In genomic region chr8:90854671-90855161, GRCm38 (mm10) we compare ENCODE assay signal across 8 mouse cellular contexts. TPM values are rescaled to one million over a fixed set of nuclear protein-coding genes. Genes with fewer than 3 reads are reported as not detected.
A peak's percentile ranks its signal among the peaks of the same experiment; 100 is the strongest.
DNase-seq lines count a peak whose midpoint lies in the region; ATAC-seq and TF ChIP-seq lines count a peak whose summit lies in the region.

No protein-coding gene starts in this region.

- peak overlapping the region; percentile 80 for H3K27ac ChIP-seq in heart, embryonic 10.5 days
- peak overlapping the region; percentile 79 for H3K27ac ChIP-seq in limb, embryonic 13.5 days
- peak overlapping the region; percentile 9; the same call in 1 of the 2 replicates for H3K27ac ChIP-seq in midbrain, embryonic 11.5 days (ENCODE audit: low read depth, low read length)

- peak; percentile 81 for ATAC-seq in limb, embryonic 13.5 days (ENCODE audit: low FRiP score, low read depth)
- peak; percentile 77 for ATAC-seq in midbrain, embryonic 11.5 days (ENCODE audit: low FRiP score)

- H3K4me2 ChIP-seq in limb, embryonic 13.5 days (replicated peaks) = peak overlapping the region; percentile 44
- H3K4me2 ChIP-seq in midbrain, embryonic 11.5 days = peak overlapping the region; percentile 12

- peak overlapping the region; percentile 65 for H3K4me3 ChIP-seq in E14TG2a.4 (replicated peaks; ENCODE audit: low read length)
- H3K4me3 ChIP-seq in heart, embryonic 10.5 days = peak overlapping the region; percentile 41
- H3K4me3 ChIP-seq in limb, embryonic 13.5 days = no peak overlapping the region
- H3K4me3 ChIP-seq in midbrain, embryonic 11.5 days (ENCODE audit: low read depth, low read length) = no peak overlapping the region

- TF ChIP-seq CTCF in E14TG2a.4 (conservative IDR thresholded peaks at IDR 0.05; ENCODE audit: low read length) = no peak

- H3K9me3 ChIP-seq in E14TG2a.4 (ENCODE audit: low read length) = no peaks in the 10 kb centered on the region
- H3K9me3 ChIP-seq in heart, embryonic 10.5 days = no peaks in the 10 kb centered on the region
- H3K9me3 ChIP-seq in limb, embryonic 13.5 days = no peaks in the 10 kb centered on the region
- H3K9me3 ChIP-seq in midbrain, embryonic 11.5 days (ENCODE audit: control insufficient read depth, low read length) = no peaks in the 10 kb centered on the region

- no peaks in the 10 kb centered on the region for H3K36me3 ChIP-seq in E14TG2a.4 (ENCODE audit: insufficient read depth, low read length)
- H3K36me3 ChIP-seq in heart, embryonic 10.5 days = no peaks in the 10 kb centered on the region
- H3K36me3 ChIP-seq in limb, embryonic 13.5 days = peaks cover 7% of the 10 kb centered on the region
- no peaks in the 10 kb centered on the region for H3K36me3 ChIP-seq in midbrain, embryonic 11.5 days (ENCODE audit: control insufficient read depth, insufficient read depth, low read length)

- DNase-seq in R1 (ENCODE audit: low read depth, low spot score) = peak; percentile 96
- DNase-seq in heart, embryonic 10.5 days (ENCODE audit: low spot score) = peak; percentile 84
- DNase-seq in midbrain, embryonic 11.5 days (ENCODE audit: low spot score, missing footprints) = no peak
- no peak for DNase-seq in spleen, adult 18-20 months
- DNase-seq in thymus, postnatal 0 days (ENCODE audit: low spot score) = no peak
- no peak for DNase-seq in urinary bladder, postnatal 10 days (ENCODE audit: low spot score)

- H3K27me3 ChIP-seq in E14TG2a.4 (ENCODE audit: insufficient read depth, low read length) = peaks cover 16% of the 10 kb centered on the region
- no peaks in the 10 kb centered on the region for H3K27me3 ChIP-seq in heart, embryonic 10.5 days (ENCODE audit: insufficient read depth, poor library complexity, severe bottlenecking)
- H3K27me3 ChIP-seq in limb, embryonic 13.5 days = no peaks in the 10 kb centered on the region
- no peaks in the 10 kb centered on the region for H3K27me3 ChIP-seq in midbrain, embryonic 11.5 days (ENCODE audit: control insufficient read depth, insufficient read depth, low read length)

- 12% methylated on average over 10 of the region's 10 CpGs for WGBS in heart, embryonic 10.5 days
- 15% methylated on average over 10 of the region's 10 CpGs for WGBS in limb, embryonic 13.5 days
- WGBS in midbrain, embryonic 11.5 days = 19% methylated on average over 10 of the region's 10 CpGs

- H3K9ac ChIP-seq in limb, embryonic 13.5 days = no peak overlapping the region
- peak overlapping the region; percentile 25; the same call in 1 of the 2 replicates for H3K9ac ChIP-seq in midbrain, embryonic 11.5 days (ENCODE audit: low read length)

- H3K4me1 ChIP-seq in E14TG2a.4 (replicated peaks; ENCODE audit: low read depth, low read length) = peaks cover 95% of the 10 kb centered on the region
- peaks cover 19% of the 10 kb centered on the region for H3K4me1 ChIP-seq in heart, embryonic 10.5 days
- peaks cover 33% of the 10 kb centered on the region for H3K4me1 ChIP-seq in limb, embryonic 13.5 days
- peaks cover 16% of the 10 kb centered on the region for H3K4me1 ChIP-seq in midbrain, embryonic 11.5 days (ENCODE audit: control insufficient read depth, insufficient read depth, low read length)

RNA-seq across cellular contexts. Expression of gene Chd9, which starts 26.6 kb away (rescaled TPM):
- polyA plus RNA-seq in heart, embryonic 10.5 days (2016; fragmentation: Nextera tagmentation; extraction: Ambion mirVana) = 31.5 and 36.8 TPM in 2 replicates
- 108 TPM in 2 replicates for polyA plus RNA-seq in limb, embryonic 13.5 days (2015; fragmentation: Nextera tagmentation; extraction: Ambion mirVana)
- polyA plus RNA-seq in midbrain, embryonic 11.5 days (2014; fragmentation: Nextera tagmentation; extraction: Ambion mirVana) = 35.8 and 38.1 TPM in 2 replicates
- 148 and 160 TPM in 2 replicates for polyA plus RNA-seq in thymus, postnatal 0 days (2015; fragmentation: Nextera tagmentation; extraction: Ambion mirVana)

RNA-seq across cellular contexts. Expression of gene Gm19935, which starts 37.5 kb away (rescaled TPM):
- not detected in 2 replicates for polyA plus RNA-seq in heart, embryonic 10.5 days (2016; fragmentation: Nextera tagmentation; extraction: Ambion mirVana)
- not detected in 2 replicates for polyA plus RNA-seq in limb, embryonic 13.5 days (2015; fragmentation: Nextera tagmentation; extraction: Ambion mirVana)
- polyA plus RNA-seq in midbrain, embryonic 11.5 days (2014; fragmentation: Nextera tagmentation; extraction: Ambion mirVana) = not detected in 2 replicates
- 0.44 and 0.52 TPM in 2 replicates for polyA plus RNA-seq in thymus, postnatal 0 days (2015; fragmentation: Nextera tagmentation; extraction: Ambion mirVana)

Comparison
In these comparisons a context has a peak if more than half of its experiments do, and no peak if none do; other contexts are left out.
1. H3K4me3 ChIP-seq: peak in E14TG2a.4 (single experiment) and heart, embryonic 10.5 days (single experiment); none in limb, embryonic 13.5 days (single experiment) and midbrain, embryonic 11.5 days (single experiment).
2. DNase-seq: peak in R1 (single experiment) and heart, embryonic 10.5 days (single experiment); none in midbrain, embryonic 11.5 days (single experiment), spleen, adult 18-20 months (0 of 2), thymus, postnatal 0 days (single experiment) and urinary bladder, postnatal 10 days (single experiment).
3. H3K27ac ChIP-seq: peak in every context shown above with its lines; median percentile 80 in heart, embryonic 10.5 days; 79 in limb, embryonic 13.5 days; 9 in midbrain, embryonic 11.5 days.